Mouse (Mus musculus): ENCODE results near the gene Chrna3.
A peak's percentile ranks its signal among the peaks of the same experiment; 100 is the strongest.

Chrna3 gene

DNA sequence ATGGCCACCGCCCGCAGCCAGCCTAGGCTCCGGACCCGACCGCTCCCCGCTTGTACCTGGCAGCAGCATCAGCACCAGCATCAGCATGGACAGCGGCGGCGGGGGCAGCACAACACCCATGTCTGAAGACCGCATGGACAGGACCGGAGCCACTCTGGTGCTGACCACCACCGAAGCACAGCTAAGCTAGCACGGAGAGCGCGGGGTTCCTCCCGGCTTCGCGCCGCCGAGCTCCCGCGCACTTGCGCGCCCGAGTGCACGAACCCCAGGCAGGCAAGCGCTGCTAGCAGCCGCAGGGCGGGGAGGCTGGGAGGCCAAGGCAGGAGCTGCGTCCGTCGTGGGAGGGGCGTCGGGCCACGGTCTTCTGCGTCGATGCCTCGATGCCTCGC, at the start of gene Chrna3:
Chrna3 (minus strand) TSS at position 288 of the 389 bp plus-strand sequence.
- no peak for DNase-seq (ENCODE audit: low read depth)

DNA sequence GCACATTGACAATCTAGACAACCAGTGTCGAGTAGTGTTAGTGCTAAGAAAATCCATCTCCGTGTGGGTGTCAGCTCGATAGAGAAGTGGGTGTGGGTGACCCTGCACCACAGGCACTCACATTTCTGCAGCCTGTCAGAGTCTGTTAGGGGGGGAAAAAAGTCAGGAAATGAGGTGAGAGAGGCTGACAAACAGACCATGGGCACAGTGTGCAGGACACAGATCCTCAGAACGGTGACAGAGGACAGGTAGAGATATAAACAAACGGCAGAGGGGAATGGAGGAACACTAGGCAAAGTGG, 41.6 kb upstream of the Chrna3 start:
- DNase-seq (ENCODE audit: low read depth): no peak

GRCm38 (mm10) chr9:55067260-55067964, 41.0 kb upstream of the Chrna3 start:
- no peak for DNase-seq (ENCODE audit: low read depth)

DNA sequence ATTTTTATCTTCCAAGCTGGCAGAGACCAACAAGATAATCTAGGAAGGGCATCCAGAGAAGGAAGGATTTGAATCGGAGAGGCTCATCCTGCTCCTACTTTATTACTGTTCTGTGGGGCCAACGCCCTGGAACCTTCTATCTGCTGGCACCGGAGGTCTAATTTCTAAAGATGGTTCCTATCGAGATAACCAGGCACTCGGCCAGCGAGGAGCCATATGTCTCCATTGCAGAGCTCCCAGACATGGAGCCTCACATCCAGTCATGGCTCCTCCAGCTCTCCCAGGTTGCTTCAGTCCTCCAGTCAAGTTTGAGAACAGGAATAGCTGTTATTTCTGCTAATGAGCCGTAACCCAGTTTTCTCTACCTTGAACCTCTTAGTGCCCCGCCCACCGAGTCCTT, 38.9 kb upstream of the Chrna3 start:
- DNase-seq (ENCODE audit: low read depth): no peak

GRCm38 (mm10) chr9:55058067-55058466, 31.7 kb upstream of the Chrna3 start:
- no peak for DNase-seq (ENCODE audit: low read depth)

DNA sequence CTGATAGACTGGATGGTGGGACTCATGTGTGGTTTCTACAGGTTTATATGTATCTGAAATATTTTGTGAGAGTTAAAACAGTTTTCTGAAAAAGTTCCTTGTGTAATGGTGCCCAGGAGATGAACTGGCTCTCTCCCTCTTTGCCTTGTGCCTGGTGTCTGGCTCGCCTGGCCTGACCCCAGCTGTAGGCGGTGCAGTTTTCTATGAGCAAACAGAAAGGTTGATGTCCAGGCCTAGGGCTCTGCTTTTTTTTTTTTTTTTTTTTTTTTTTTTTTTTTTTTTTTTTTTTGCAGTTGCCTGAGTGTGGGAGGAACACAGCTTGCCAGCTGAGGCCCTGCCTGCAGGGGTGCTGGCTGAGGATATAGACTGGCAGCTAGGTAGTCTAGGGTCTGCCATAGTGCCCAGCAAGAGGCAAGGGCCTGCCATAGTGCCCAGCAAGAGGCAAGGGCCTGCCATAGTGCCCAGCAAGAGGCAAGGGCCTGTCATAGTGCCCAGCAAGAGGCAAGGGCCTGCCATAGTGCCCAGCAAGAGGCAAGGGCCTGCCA, 29.1 kb upstream of the Chrna3 start:
- DNase-seq (ENCODE audit: low read depth): no peak

GRCm38 (mm10) chr9:55048211-55048880, 22.0 kb upstream of the Chrna3 start, which contains the start of gene Chrnb4:
Gene Chrnb4, minus strand, starts transcription at chr9:55048779.
- no peak for DNase-seq (ENCODE audit: low read depth)

GRCm38 (mm10) chr9:55046764-55047163, 20.4 kb upstream of the Chrna3 start:
- peak; percentile 9 for DNase-seq (ENCODE audit: low read depth)

DNA sequence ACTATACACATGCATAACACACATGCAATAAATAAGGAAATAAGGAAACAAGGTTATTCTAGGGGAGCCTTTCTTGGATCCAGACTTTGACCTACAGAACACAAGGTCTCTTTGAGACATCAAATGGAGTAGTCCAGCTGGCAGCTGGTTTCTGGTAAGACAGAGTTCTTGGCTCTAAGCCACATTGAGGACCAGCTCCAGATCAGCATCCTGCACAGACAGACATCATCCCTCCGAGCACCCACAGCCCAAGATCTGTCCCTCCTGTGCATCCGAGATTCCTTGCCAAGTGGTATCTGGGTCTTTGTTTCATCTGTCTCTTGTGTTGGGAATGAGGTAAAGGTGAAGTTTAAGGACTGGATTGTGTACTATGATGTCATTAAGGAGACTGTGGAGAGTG, 18.6 kb upstream of the Chrna3 start:
- DNase-seq (ENCODE audit: low read depth): no peak

- DNase-seq (ENCODE audit: low read depth): no peak
Measured at GRCm38 (mm10) chr9:55043688-55044087, 17.3 kb upstream of the Chrna3 start.

DNA sequence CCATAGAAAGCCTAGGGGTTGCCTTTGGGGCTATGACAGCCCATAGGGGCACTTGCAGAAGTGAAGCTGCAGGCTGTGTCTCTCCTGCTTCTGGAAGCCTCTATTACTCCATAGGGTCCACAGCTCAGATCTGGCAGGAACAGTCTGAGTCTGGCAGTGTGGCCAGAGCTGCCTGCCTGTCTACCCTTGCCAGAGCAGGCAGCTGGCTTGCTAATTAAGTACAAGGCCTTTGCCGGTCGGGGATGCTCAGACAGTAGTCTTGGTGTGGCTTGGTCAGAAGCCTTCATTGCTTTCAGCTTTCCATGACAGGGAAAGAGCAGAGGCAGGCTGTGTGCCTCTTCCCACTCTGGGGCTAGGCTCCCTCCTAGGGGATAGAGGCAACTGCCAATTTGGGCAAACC, 15.0 kb upstream of the Chrna3 start:
- DNase-seq (ENCODE audit: low read depth): no peak

GRCm38 (mm10) chr9:55039983-55040382, 13.6 kb upstream of the Chrna3 start:
- no peak for DNase-seq (ENCODE audit: low read depth)

DNA sequence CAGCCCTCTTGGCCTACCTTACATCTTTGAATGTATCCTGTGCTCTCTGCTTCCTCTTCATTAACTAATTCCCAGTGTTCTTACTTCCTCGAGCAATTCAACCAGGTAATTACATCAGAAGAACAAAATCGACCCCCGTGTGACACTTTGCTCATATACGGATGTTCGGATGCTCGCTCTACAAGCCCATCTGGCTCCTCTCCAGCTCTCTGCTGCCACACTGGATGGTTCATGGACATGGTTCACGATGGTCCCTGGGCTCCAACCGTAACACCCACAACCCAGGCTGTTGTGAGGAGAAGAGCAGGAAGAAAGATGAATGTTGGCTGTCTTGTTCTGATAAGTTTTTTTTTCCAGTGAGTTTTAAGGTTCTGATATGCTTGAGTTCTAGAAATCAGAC, 12.6 kb upstream of the Chrna3 start:
- no peak for DNase-seq (ENCODE audit: low read depth)

- no peak for DNase-seq (ENCODE audit: low read depth)
Measured at GRCm38 (mm10) chr9:55031435-55032167, 5.2 kb upstream of the Chrna3 start.

DNA sequence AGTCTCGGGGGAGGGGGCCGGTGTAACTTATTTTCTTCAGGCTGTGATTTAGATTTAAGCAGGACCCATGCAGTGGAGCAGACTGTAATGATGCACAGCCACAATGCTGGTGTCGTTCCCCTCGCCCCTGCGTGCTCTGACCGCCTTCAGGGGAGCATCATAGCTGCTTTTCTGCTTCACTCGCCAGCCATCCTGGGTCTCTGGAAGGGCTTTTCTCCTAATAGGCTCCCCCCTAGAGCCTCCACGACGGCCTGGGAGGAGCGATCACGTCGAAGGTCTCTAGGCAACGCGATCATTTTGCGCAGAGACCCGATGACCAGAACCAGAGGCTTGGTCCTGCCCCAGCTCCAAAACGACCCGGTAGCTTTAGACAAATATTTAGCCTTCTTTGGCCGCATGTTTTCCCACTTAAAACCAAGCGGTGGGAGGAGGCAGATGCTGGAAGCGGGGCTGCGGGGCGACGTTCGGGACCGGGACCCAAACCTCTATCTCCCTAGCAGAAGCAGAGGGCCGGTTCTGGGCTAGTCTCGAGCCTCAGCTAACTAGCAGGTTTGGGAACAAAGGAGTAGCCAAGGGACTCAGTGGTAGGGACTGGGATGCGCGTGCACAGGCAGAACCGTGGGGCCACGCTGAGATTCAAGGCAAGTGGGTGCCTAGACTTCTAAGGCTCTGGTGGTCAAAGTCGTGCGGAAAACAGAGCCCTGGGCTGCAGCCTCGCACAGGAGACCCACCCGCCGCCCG, 658 bp downstream of the Chrna3 start:
- no peak for DNase-seq (ENCODE audit: low read depth)

GRCm38 (mm10) chr9:55023902-55024583, 2.3 kb downstream of the Chrna3 start:
- peak; percentile 75 for DNase-seq (ENCODE audit: low read depth)

DNA sequence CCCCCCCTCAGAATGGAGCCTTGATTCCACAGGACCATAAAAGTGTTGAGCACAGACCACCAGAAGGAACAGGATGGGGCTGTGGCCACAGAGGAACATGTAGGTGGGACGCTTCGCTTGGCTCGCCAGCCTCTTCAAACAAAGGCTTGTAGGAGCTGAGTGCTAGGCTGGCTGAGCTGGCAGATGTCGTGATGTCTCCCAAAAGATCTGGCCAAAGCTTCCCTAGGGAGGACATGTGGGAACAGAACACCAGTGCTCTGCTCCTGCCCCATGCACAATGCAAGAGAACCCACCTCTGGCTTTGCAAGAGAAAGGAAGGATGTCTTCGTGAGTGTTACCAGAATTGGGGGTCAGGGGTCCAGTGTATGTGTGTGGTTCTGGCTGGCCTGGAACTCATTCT, 3.0 kb downstream of the Chrna3 start:
- DNase-seq (ENCODE audit: low read depth): no peak

GRCm38 (mm10) chr9:55016926-55017325, 9.4 kb downstream of the Chrna3 start:
- DNase-seq (ENCODE audit: low read depth): no peak

DNA sequence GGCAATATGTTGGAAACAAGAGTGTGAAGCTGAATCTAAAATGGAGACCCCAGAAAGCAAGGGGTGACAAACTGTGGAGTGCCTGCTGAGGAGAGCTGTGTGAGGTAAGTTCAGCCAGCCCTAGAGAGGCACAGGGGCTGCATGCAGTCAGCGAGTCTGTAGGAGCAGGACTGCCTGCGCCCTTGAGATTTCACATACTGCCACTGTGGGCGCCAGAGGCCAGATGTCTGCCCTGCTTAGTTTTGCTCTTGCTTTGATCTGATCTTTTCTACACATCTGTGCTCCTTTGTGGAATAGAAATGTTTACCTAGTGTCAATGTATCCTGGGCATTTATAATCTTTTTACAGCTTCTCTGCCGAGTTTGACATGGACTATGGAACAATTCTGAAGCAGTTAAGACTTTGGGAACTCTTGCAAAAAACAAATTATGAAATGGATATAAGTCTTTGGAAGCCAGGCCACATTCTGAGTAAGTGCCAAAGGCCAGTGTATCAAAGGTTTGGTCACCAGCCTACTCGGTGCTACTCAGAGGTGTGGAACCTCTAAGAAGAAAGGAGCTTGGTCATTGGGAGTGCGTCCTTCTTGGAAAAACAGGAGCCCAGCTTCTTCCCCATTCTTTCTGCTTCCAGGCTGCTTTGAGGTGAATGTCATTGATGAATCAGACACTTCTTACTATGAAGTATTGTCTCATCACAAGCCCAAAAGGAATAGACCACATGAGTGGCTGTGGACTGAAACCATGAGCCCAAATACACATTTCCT, 15.6 kb downstream of the Chrna3 start:
- DNase-seq (ENCODE audit: low read depth): no peak

DNA sequence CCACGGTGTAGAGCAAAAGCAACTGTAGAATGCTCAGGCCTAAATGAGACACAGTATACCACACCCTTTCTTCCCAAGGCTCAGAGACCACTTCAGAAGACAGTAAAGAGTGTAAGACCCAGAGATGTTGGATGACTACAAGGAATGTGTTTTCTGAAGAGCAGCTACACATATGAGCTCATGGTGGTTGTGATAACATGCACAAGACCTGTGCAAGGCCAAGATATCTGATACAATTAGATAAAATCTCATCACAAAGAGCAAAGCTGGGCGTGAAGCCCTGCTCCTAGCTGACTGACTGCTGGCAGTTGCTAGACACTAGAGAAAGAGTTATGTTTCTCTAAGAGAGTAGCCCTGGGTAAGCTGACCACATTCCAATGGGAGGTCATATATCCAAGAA, 16.7 kb downstream of the Chrna3 start:
- DNase-seq (ENCODE audit: low read depth): no peak

- no peak for DNase-seq (ENCODE audit: low read depth)
Measured at GRCm38 (mm10) chr9:55003609-55004008, 22.8 kb downstream of the Chrna3 start.
